Mouse (Mus musculus): ENCODE data around the gene Shc3.

Shc3 gene

DNA sequence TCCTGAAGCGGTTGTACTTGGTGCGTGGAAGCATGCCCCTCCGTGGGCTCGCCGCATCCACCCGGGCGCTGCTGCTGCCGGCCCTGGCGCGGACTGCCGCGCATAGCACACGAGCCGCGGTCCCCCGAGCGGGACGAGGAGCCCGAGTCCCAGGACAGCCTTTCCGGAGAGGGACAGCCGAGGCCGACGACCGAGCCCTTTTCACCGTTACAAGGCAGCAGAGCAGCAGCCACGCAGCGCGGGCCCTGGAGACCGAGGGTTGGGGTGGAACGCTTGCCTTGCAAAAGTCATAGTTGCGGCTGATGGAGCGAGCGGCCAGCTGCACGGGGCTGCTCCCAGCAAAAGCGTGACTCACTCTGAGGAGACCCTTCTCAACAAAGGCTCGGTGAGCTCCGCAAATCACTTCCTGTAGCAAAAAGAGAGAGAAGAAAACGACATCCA is 1.8 kb downstream of the Shc3 start:
- DNase-seq: peak; percentile 25

DNA sequence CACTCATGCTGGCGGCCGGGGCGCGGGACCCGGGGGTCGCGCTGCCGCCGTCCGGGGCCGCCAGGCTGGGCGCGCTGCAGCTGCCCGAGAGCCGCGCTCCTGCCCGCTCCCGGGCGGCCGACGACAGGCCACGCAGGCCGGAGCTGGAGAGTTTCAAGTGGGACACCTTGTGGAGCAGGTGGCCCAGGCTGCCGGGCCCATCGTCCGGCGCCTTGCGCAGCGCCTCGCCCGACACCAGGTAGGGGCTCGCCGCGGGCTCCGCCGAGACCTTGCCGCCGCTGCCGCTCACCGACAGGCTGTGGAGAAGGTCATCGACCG is 2.2 kb downstream of the Shc3 start:
- DNase-seq: no peak

- no peak for DNase-seq
Observed at GRCm38 (mm10) chr13:51566371-51567077, 2.7 kb downstream of the Shc3 start.

DNA sequence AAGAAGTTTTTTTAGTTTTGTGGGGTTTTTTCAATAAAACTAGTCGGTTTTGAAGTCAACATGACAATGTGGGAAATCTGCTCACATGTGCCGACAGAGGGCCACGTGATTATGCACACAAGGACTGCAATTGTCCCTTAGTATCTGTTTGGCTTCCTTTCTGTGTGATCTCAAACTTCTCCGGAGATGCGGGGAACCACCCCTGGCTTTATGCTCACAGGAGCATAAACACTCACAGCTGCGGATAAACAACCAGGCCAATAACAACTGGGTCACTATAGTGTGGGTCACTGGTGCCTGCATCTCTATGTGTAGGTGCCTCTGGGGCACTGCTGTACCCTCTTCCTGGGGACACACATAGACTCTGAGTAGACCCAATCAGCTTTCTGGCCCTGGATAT is 4.5 kb downstream of the Shc3 start:
- DNase-seq: no peak

GRCm38 (mm10) chr13:51553343-51553742 is 15.9 kb downstream of the Shc3 start:
- no peak for DNase-seq

DNA sequence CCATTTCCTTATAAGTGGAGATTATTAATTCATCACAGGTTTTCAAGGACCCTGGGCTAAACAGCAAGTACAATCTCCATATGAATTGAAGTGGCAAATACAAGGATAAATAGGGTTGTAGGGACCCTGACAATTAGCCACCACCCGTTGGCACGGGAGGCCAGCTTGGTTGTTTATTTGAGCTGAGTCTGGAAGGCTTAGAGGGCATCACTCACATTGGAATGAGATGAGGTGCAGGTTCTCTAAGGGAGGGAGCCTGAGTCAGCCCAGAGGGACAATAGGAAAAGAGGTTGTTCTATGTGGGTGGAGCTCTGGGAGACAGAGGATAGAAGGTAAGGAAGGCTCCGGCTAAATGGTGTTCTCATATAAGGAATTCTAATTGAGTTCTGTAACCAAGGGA is 17.0 kb downstream of the Shc3 start:
- DNase-seq: no peak

GRCm38 (mm10) chr13:51551824-51552223 is 17.4 kb downstream of the Shc3 start:
- DNase-seq: no peak

DNA sequence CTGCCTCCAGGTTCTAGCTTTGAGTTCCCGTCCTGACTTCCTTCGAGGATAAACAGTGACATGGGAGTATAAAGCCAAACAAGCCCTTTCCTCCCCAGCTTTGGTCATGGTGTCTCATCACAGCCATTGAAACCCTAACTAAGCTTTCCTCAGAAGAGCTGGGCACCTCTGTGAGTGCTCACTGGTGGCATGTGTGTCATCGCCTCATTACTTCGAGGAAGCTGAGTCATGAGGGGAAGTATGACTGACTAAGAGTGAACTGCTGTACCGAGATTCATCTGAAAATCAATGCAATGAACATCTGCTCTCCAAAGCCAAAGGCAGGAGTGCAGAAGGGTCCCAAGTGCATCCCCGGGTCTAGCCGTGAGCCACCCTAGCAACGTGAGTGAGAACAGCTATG is 29.4 kb downstream of the Shc3 start:
- DNase-seq: no peak

GRCm38 (mm10) chr13:51535326-51535725 is 33.9 kb downstream of the Shc3 start:
- no peak for DNase-seq

GRCm38 (mm10) chr13:51526480-51526879 is 42.7 kb downstream of the Shc3 start:
- DNase-seq: peak; percentile 6

DNA sequence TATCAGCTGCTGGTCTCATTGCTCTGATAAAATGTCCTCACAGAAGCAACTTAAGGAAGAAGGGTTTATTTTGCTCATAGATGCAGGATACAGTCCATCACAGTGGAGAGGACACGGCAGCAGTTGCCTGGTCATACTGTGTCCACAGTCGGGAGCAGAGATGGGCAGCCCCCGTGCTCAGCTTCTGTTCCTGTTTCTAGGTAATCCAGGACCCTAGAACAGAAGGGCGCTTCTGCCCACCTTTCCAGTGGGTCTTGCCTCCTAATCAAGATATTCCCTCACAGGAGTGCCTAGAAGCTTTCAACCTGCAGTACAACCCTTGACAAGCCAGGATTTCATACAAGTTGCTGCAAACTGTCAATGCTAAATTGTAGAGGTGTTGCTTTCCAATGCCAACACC is 44.9 kb downstream of the Shc3 start:
- no peak for DNase-seq

DNA sequence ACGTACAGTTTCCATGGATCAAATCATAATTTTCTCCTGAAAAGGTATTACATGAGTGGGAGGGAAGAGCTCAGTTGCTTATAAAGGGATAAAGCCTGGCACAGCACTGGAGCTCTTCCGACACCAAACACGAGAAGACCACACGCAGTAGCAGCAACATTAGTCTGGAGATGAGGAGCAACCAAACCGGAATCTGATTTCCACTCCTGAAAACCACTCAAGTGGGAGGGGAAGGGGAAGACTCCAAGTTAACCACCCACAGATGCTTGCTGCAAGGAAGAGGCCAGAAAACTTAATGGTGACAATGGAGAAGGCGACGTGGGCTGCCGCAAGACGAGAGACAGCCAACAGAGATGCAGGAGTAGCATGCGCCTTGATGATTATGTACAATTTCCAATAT is 45.9 kb downstream of the Shc3 start:
- no peak for DNase-seq

DNA sequence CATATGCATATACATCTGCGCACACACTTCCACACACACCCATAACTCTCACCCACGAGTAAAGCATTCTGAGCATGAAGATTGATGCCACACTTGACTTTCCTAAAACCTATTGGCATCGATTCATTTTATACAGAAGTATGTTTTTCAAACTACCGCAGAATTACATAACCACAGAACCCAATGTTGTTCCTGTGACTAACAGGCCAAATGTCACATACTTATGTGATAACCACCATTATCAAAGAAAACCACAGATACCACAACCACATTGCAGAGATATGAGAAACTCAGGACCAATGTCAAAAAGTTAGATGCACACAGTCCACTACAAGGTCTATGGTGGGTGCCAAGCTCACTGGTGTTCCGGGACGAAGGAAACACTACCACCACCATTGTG is 50.3 kb downstream of the Shc3 start:
- no peak for DNase-seq

- no peak for DNase-seq
Observed at GRCm38 (mm10) chr13:51517943-51518342, 51.3 kb downstream of the Shc3 start.

- no peak for DNase-seq
Observed at GRCm38 (mm10) chr13:51508836-51509235, 60.4 kb downstream of the Shc3 start.

GRCm38 (mm10) chr13:51505711-51506110 is 63.5 kb downstream of the Shc3 start:
- no peak for DNase-seq

GRCm38 (mm10) chr13:51499769-51500168 is 69.5 kb downstream of the Shc3 start:
- no peak for DNase-seq

- no peak for DNase-seq
Observed at GRCm38 (mm10) chr13:51493676-51494075, 75.5 kb downstream of the Shc3 start.

DNA sequence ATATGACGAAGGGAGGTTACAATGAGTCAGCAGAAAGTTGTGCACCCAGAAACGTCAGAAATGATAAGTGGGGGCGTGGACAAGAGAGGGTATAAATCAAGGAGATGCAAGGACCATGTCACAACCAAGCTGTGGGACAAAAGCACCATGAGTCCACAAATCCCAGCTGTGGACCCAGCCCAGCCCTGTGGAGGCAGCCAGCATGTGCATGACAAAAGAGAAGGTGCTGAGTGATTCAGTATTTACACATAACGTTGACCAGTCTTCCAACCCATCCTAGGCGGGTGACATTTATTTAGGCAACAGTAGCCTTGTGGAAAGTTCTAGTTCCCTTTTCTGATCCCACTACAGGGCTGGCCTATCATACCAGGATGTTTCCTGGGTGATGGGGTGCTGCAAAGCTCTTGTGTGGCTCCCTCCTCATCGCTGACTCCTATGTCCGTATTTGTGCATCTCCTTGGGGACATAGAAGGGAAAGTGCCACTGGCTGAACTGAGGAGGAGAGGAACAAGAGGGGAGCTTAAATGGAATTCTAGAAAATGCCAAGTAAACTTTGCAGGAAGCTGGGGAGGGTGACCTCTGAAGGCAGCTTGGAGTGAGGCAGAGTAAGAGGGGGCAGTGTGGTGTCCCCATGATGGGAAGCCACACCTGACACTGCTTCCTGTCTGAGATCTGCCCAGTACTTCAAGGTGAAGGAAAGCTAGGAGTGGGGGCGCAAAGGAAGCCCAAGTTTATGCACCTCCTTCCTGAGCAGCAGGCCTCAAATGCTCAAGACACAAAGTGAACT is 77.4 kb downstream of the Shc3 start:
- peak; percentile 8 for DNase-seq

DNA sequence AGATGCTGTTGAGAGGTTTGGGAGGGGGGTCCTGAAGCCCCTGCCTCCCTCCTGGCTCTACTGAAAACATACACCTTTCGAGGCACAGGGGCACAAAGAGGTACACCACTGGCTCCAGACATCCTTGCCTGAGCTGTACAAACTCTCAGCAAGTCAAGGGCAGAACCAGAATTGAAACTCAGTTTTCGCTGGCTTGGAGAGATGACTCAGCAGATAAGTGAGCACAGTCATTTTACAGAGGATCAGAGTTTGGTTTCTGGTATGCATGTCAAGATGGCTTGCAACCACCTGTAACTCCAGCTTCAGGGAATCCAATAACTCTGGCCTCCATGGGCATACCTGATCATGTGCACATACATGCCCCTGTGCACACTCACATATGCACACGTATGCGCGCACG is 79.0 kb downstream of the Shc3 start:
- DNase-seq: no peak

DNA sequence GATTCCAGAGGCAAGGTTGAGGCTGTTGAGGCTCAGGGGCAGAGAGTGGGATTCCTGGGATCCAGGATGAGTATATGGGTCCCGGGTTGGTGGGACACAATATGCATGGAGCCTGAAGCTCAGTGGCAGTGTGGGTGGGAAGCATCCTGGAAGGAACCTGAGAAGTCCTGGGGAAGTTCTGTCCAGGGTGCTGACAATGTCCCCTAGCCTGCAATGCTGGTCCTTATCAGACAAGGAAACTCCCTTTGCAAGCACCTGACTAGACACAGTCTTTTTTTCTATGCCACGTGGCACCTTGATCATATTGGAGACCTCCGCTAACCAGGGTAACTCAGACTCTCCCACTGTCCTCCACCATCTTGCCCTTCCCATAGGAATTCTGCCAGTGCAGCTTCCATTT is 80.3 kb downstream of the Shc3 start:
- DNase-seq: no peak

DNA sequence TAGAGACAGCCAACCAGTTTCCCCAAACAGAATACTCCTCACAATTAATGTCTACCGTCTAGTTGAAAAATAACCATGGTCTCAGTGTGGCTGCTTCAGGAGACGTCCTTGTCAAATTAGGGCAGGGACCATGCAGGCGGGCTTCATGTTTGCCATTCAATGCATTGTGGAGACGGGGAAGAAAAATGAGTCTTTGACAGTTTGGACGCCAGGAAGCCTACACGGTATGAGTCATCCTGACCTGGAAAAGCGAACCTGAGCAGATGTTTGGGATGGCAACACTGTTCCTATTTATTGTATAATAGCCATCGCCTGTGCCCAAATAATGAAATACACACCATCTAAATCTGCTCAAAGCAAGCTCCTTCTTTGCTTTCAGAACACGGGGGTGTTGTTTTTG is 83.9 kb downstream of the Shc3 start:
- no peak for DNase-seq

DNA sequence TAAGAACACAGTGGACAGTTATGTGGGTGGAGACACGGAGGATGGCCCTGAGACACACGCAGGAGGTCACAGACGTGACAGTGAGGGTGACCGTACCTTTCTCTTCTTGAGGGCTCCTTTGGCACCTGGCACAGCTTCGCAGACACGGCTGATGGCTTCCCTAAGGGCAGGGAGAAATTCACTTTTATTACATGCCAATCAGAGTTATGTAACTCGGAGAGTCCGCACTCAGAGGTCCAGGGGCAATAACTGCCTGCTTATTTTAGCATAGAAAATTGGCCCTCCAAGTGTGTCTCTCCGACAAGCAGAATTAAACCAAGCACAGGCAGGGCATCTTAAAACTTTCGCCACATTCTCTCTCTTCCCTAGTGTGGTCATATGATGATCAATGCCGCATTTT is 86.4 kb downstream of the Shc3 start:
- DNase-seq: no peak

GRCm38 (mm10) chr13:51480341-51481011 is 88.7 kb downstream of the Shc3 start:
- no peak for DNase-seq
